Mouse (Mus musculus): Measurements from ENCODE around the gene Foxp1. TPM values are rescaled to one million over a fixed set of nuclear protein-coding genes. Genes with fewer than 3 reads are reported as not detected.

Foxp1 gene
- total and polyA plus RNA-seq, 3 experiments: 16.1 to 42.0 TPM; not detected in 1

GRCm38 (mm10) chr6:99314746-99315145, 207.8 kb downstream of the Foxp1 start:
- TF ChIP-seq RCOR1 (IDR thresholded peaks at IDR 0.05; ENCODE audit: low read depth, low read length): no peak
- no peak for TF ChIP-seq SIN3A (IDR thresholded peaks at IDR 0.05; ENCODE audit: low read length)
- TF ChIP-seq ZKSCAN1 (IDR thresholded peaks at IDR 0.05; ENCODE audit: low read depth, low read length): no peak
- no peak for TF ChIP-seq GATA1 (IDR thresholded peaks at IDR 0.05; ENCODE audit: low read depth, low read length)
- no peak for TF ChIP-seq RAD21 (IDR thresholded peaks at IDR 0.05; ENCODE audit: low read depth, low read length)
- no peak for TF ChIP-seq NELFE (IDR thresholded peaks at IDR 0.05; ENCODE audit: low read depth, low read length)
- TF ChIP-seq UBTF (IDR thresholded peaks at IDR 0.05; ENCODE audit: borderline replicate concordance, insufficient read depth, low read depth, low read length): no peak
- TF ChIP-seq NRF1 (IDR thresholded peaks at IDR 0.05; ENCODE audit: insufficient read depth, low read depth, low read length, poor library complexity, severe bottlenecking): no peak
- no peak for TF ChIP-seq MAZ (IDR thresholded peaks at IDR 0.05; ENCODE audit: low read depth, low read length)
- no peak for DNase-seq (ENCODE audit: low read depth, low spot score)
- Histone ChIP-seq H3K4me3 (ENCODE audit: control insufficient read depth in 1 of 2, insufficient read depth in 1 of 2, low read depth in 2 of 2, low read length in 2 of 2) (no peak overlapping the region), H3K4me1 (ENCODE audit: control insufficient read depth in 1 of 2, insufficient read depth in 2 of 2, low read length in 2 of 2) (no peaks in the 10 kb centered on the region), H3K27ac (ENCODE audit: control insufficient read depth, low read depth, low read length) (no peak overlapping the region), H3K27me3 (ENCODE audit: control insufficient read depth in 1 of 2, insufficient read depth in 2 of 2, low read length in 2 of 2) (no peaks in the 10 kb centered on the region), H3K79me2 (ENCODE audit: control insufficient read depth, insufficient read depth, low read length, poor library complexity) (no peaks in the 10 kb centered on the region), H3K9me3 (replicated peaks; ENCODE audit: insufficient read depth, low read length) (no peaks in the 10 kb centered on the region), H3K9ac (ENCODE audit: control insufficient read depth, low read depth, low read length, poor library complexity, severe bottlenecking) (no peak overlapping the region), H3K36me3 (ENCODE audit: control insufficient read depth in 1 of 2, insufficient read depth in 2 of 2, low read length in 2 of 2) (no peaks in the 10 kb centered on the region)

GRCm38 (mm10) chr6:99310529-99310928, 212.0 kb downstream of the Foxp1 start:
- Histone ChIP-seq H3K9me3 (replicated peaks; ENCODE audit: insufficient read depth, low read length) (no peaks in the 10 kb centered on the region), H3K4me3 (ENCODE audit: control insufficient read depth in 1 of 2, insufficient read depth in 1 of 2, low read depth in 2 of 2, low read length in 2 of 2) (no peak overlapping the region), H3K36me3 (ENCODE audit: control insufficient read depth in 1 of 2, insufficient read depth in 2 of 2, low read length in 2 of 2) (no peaks in the 10 kb centered on the region), H3K79me2 (ENCODE audit: control insufficient read depth, insufficient read depth, low read length, poor library complexity) (no peaks in the 10 kb centered on the region), H3K27me3 (ENCODE audit: control insufficient read depth in 1 of 2, insufficient read depth in 2 of 2, low read length in 2 of 2) (no peaks in the 10 kb centered on the region), H3K9ac (ENCODE audit: control insufficient read depth, low read depth, low read length, poor library complexity, severe bottlenecking) (no peak overlapping the region), H3K4me1 (ENCODE audit: control insufficient read depth in 1 of 2, insufficient read depth in 2 of 2, low read length in 2 of 2) (no peaks in the 10 kb centered on the region), H3K27ac (ENCODE audit: control insufficient read depth, low read depth, low read length) (no peak overlapping the region)
- DNase-seq (ENCODE audit: low read depth, low spot score): no peak
- no peak for TF ChIP-seq ZKSCAN1 (IDR thresholded peaks at IDR 0.05; ENCODE audit: low read depth, low read length)

DNA sequence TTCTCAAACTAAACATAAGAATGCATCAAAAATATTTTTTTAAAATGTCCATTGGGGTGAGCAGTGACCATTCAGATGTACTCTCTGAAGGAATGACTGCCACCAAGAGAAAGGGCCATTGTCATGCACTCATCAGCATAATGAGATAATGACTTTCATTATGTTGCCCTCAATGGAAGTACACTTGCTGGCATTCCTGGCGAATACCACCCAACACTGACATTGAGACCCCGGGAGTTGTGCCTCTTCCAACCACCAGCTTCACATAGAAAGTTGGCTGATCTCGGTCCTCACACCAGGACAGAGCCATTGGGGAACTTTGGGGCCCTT, 212.4 kb downstream of the Foxp1 start:
- no peaks in the 10 kb centered on the region for H3K79me2 ChIP-seq (ENCODE audit: control insufficient read depth, insufficient read depth, low read length, poor library complexity)
- H3K9ac ChIP-seq (ENCODE audit: control insufficient read depth, low read depth, low read length, poor library complexity, severe bottlenecking): no peak overlapping the region
- H3K4me1 ChIP-seq (ENCODE audit: control insufficient read depth in 1 of 2, insufficient read depth in 2 of 2, low read length in 2 of 2): no peaks in the 10 kb centered on the region
- no peak for DNase-seq (ENCODE audit: low read depth, low spot score)
- H3K9me3 ChIP-seq (replicated peaks; ENCODE audit: insufficient read depth, low read length): no peaks in the 10 kb centered on the region
- H3K27me3 ChIP-seq (ENCODE audit: control insufficient read depth in 1 of 2, insufficient read depth in 2 of 2, low read length in 2 of 2): no peaks in the 10 kb centered on the region
- no peak overlapping the region for H3K4me3 ChIP-seq (ENCODE audit: control insufficient read depth in 1 of 2, insufficient read depth in 1 of 2, low read depth in 2 of 2, low read length in 2 of 2)
- H3K27ac ChIP-seq (ENCODE audit: control insufficient read depth, low read depth, low read length): no peak overlapping the region
- TF ChIP-seq E2F4 (IDR thresholded peaks at IDR 0.05; ENCODE audit: borderline replicate concordance, low read depth, low read length): no peak
- H3K36me3 ChIP-seq (ENCODE audit: control insufficient read depth in 1 of 2, insufficient read depth in 2 of 2, low read length in 2 of 2): no peaks in the 10 kb centered on the region

All from MEL (cell line).